Mouse (Mus musculus) adrenal gland, postnatal 10 days (tissue): ENCODE results near the gene Serpinb1b. TPM values are rescaled to one million over a fixed set of nuclear protein-coding genes. Genes with fewer than 3 reads are reported as not detected.

ENCODE experiments used
- DNase-seq: peaks from one replicate; pipeline ENCODE4 v3.0.0; 2021; ENCODE audit warnings: mixed read lengths
- total RNA-seq, 2 experiments: library from RNA; stranded (reverse); gene quantifications; 2 replicates each; pipeline ENCODE4 v1.2.3; 2021

The Serpinb1b gene
- total RNA-seq, 2 experiments from 2014 or later = 0.24 to 0.27 TPM

DNA sequence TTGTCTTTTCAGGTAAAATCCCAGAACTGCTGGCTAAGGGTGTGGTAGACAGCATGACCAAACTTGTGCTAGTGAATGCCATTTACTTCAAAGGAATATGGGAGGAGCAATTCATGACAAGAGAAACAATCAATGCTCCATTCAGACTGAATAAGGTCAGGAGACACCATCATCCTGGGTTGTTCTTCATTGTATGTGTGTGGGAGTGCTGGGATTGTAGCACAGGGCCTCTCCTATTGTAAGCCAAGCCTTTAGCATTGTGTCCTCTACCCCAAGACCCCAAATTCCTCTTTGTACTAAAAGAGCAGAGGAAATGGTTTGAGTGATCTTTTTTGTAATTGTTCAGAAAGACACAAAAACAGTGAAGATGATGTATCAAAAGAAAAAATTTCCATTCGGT, 12.9 kb downstream of the Serpinb1b start:
- no peak for DNase-seq

DNA sequence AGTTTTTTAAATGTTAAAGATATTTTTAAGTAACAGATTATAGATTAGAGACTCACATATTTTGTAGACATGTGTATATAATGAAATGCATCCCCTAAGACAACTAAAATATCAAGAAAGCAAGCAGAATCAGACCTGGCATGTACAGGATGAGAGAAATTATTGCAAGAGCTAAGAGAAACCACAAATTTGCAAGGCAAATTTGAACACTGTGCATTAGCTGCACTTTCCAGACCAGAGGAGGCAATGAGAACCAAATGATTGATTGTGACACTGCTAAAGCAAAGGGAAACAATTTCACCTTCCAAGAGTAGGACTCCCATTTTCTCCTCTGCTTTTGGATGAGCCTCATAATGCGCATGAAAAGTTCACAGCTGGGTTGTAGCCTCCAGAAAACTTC, 17.2 kb downstream of the Serpinb1b start:
- no peak for DNase-seq

DNA sequence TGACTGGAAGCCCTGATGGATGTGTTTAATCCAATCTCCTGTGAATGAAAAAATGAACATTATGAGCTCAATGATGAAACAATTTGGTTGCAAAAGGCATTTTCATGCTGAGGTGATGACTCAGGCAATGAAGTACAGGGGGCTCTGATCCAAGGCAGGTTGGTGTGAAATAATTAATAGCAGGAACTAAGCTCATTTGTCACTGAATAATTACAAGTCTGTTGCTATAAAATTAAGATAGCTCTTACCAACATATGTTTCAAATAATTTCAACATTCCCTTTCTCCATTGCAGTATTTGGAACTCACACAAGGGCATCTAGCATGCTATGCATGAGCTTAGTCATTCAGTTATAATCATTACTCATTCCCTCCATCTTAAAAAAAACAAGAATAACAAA, 27.3 kb downstream of the Serpinb1b start:
- no peak for DNase-seq

DNA sequence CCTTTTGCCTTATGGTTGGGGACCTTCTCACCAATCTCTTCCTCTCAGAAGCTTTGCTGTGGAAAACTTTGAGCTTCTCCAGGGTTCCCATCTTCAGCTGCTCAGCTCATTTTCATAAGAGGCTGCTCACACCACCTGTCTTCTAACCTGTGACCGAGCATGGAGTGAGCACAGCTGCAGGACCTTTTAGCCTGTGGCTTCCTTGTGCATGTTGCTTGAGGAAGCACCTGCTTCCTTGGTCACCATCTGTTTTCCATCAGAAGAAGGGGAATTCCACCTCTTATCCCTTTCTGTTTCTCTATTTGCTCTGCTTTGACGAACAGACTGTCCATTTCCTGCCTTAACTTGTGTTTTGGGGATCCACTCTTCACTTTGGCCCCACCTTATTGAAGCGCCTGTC, 34.7 kb downstream of the Serpinb1b start:
- DNase-seq = no peak

DNA sequence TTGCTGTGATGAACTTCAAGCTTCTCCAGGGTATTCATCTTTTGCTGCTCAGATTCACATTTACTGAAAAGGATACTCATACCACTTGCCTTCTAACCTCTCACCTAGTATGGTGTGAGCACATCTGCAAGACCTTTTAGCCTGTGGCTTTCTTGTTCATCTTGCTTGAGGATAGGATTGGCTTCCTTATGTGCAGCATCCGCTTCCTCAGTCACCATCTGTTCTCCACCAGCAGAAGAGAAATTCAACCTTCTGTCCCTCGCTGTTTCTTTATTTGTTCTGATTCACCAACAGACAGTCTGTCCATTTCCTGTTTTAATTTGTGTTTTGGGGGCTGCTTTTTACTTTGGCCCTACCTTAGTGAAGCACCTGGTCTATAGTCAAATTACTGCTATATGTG, 59.3 kb downstream of the Serpinb1b start:
- DNase-seq = no peak

DNA sequence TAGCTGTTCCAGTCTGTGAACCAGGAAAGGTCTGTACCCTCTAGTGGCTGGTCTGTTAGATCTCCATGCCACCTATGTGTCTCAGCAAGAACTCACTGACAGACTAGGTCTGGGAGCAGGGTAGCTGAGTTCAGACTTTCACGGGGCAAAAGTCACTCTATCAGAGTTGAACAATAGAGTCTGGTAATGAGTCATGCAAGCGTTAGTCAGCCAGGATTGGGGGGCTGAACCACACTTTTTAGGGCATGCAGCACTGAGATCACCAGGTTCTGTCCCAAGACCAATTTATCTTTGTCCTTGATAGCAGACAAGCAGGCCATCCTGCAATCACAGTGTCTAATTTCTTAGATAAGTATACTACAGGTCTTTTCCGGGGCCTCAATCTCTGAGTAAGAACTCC, 63.1 kb downstream of the Serpinb1b start:
- peak; percentile 30 for DNase-seq

Other genes starting within 250 kb of the Serpinb1b start
- gene Serpinb1a, start 227.4 kb upstream of the Serpinb1b start, total RNA-seq = 10 to 100 TPM; 43.8 to 67.3 TPM
- under 1 TPM in 1 of 2 experiments, not detected in 1; 0.42 TPM for gene Serpinb1c, start 180.4 kb upstream of the Serpinb1b start, total RNA-seq
- 10 to 100 TPM; 20.1 to 32.0 TPM for gene Serpinb6b, start 113.4 kb upstream of the Serpinb1b start, total RNA-seq
- gene Serpinb9, start 75.3 kb upstream of the Serpinb1b start, total RNA-seq = 10 to 100 TPM; 12.9 to 16.3 TPM
- not detected for gene Serpinb9b, start 51.2 kb upstream of the Serpinb1b start, total RNA-seq
- gene Serpinb9c, start 81.2 kb downstream of the Serpinb1b start, total RNA-seq = not detected
- not detected for gene Serpinb9d, start 114.4 kb downstream of the Serpinb1b start, total RNA-seq
- gene Serpinb9e, start 171.0 kb downstream of the Serpinb1b start, total RNA-seq = not detected
- gene Serpinb9f, start 245.5 kb downstream of the Serpinb1b start, total RNA-seq = not detected